Mouse (Mus musculus) hindbrain, embryonic 16.5 days (tissue): ENCODE measurements around the gene Gm5286. TPM values are rescaled to one million over a fixed set of nuclear protein-coding genes. Genes with fewer than 3 reads are reported as not detected.
"Not testable (repeated sequence)": the region's sequence is repeated elsewhere in the genome, so short reads cannot be mapped to it uniquely, and the experiment has no call there.

Experiments
- ATAC-seq: fragments of 200-750 bp; cut with Nextera tagmentation; 2 replicates; pipeline ENCODE4 v1.8.0; 2017; ENCODE audit warnings: moderate TSS enrichment, moderate library complexity
- H3K27ac ChIP-seq: fragments of 300-500 bp; sonication (generic); 2 replicates; pipeline ENCODE4 v1.5.1; 2014; ENCODE audit warnings: low read depth, mild to moderate bottlenecking, control low read depth, low read length, moderate library complexity
- H3K27me3 ChIP-seq: fragments of 300-500 bp; sonication (generic); replicated peaks from 2 replicates; pipeline ENCODE4 v1.6.1; 2014; ENCODE audit warnings: low read length; ENCODE audit not compliant: control insufficient read depth, insufficient read depth
- H3K36me3 ChIP-seq: fragments of 300-500 bp; sonication (generic); 2 replicates; pipeline ENCODE4 v1.6.1; 2014; ENCODE audit warnings: mild to moderate bottlenecking, low read length, moderate library complexity, mixed read lengths; ENCODE audit not compliant: control insufficient read depth, insufficient read depth
- H3K4me1 ChIP-seq: fragments of 300-500 bp; sonication (generic); 2 replicates; pipeline ENCODE4 v1.6.1; 2014; ENCODE audit warnings: low read depth, low read length; ENCODE audit not compliant: control insufficient read depth, insufficient read depth
- H3K4me2 ChIP-seq: fragments of 300-500 bp; sonication (generic); 2 replicates; pipeline ENCODE4 v1.6.1; 2014; ENCODE audit warnings: mild to moderate bottlenecking, low read length, control low read depth, moderate library complexity
- H3K4me3 ChIP-seq: fragments of 300-500 bp; sonication (generic); 2 replicates; pipeline ENCODE4 v1.5.1; 2014; ENCODE audit warnings: mild to moderate bottlenecking, low read length, control low read depth, moderate library complexity
- H3K9ac ChIP-seq: fragments of 300-500 bp; sonication (generic); 2 replicates; pipeline ENCODE4 v1.6.1; 2014; ENCODE audit warnings: low read depth, mild to moderate bottlenecking, control low read depth, low read length, moderate library complexity
- H3K9me3 ChIP-seq: fragments of 300-500 bp; sonication (generic); 2 replicates; pipeline ENCODE4 v1.6.1; 2014; ENCODE audit warnings: mild to moderate bottlenecking, low read length, moderate library complexity; ENCODE audit not compliant: control insufficient read depth
- WGBS: fragments of 180-500 bp; shearing (Covaris S2); extraction: QIAGEN DNeasy Blood & Tissue Kit; methylation state at CpG from one replicate; pipeline ENCODE4 v1.1.7; 2014; 5-methylcytosine and 5-hydroxymethylcytosine counted together
- polyA plus RNA-seq: library from polyadenylated mRNA; unstranded; fragments of >200 nt; fragmentation: Nextera tagmentation; extraction: Ambion mirVana; gene quantifications from 2 replicates; pipeline ENCODE4 v1.2.1, GENCODE M21; 2015

Gene Gm5286
- polyA plus RNA-seq: 0.12 TPM in 1 of 2 replicates, not detected in the other

GRCm38 (mm10) chr3:94196414-94196813 is at the start of gene Gm5286:
Gm5286 (plus strand) TSS chr3:94196714.
- H3K27me3 ChIP-seq: not testable (repeated sequence)

DNA sequence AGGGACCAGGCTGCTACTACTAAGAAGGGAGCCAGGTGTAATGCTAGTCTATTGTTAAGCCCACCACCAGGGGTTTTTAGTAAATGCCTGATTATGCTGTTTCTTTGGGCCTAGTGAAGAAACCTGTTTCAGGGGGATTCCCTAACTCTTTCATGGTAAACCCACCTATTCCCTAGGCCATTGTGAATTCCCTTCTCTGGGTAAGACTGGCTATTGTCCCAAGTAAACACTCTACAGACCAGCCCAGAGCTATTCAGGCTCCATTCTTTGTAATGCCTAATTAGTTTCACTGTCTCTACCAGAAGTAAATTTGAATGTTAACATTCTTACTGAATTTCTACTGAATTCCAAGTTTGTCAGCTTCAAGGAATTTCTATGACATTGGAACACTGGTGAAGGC is 29.2 kb upstream of the Gm5286 start:
- H3K4me2 ChIP-seq, H3K4me1 ChIP-seq, H3K9me3 ChIP-seq, H3K9ac ChIP-seq, H3K36me3 ChIP-seq, H3K4me3 ChIP-seq, ATAC-seq, H3K27ac ChIP-seq, H3K27me3 ChIP-seq: not testable (repeated sequence)

More at GRCm38 (mm10) chr3:94196414-94196813, at the start of gene Gm5286:
- not testable (repeated sequence) for H3K4me3 ChIP-seq, H3K36me3 ChIP-seq, H3K4me2 ChIP-seq, H3K9me3 ChIP-seq, H3K27ac ChIP-seq, H3K4me1 ChIP-seq, ATAC-seq, H3K9ac ChIP-seq
- 93% methylated on average over 2 of the region's 4 CpGs for WGBS

GRCm38 (mm10) chr3:94178093-94178492 is 18.4 kb upstream of the Gm5286 start, which contains the start of gene Gm10696:
Gm10696 (minus strand) TSS chr3:94178193.
- H3K4me2 ChIP-seq, H3K4me1 ChIP-seq, H3K9ac ChIP-seq, ATAC-seq, H3K27me3 ChIP-seq, H3K36me3 ChIP-seq, H3K27ac ChIP-seq, H3K9me3 ChIP-seq, H3K4me3 ChIP-seq: not testable (repeated sequence)
- WGBS: 81% methylated on average over 1 of the region's 1 CpGs

Other genes starting within 250 kb of the Gm5286 start
- gene Tdpoz5, start 235.4 kb upstream of the Gm5286 start, polyA plus RNA-seq: not detected in 2 replicates
- not detected in 2 replicates for gene Gm9125, start 141.8 kb upstream of the Gm5286 start, polyA plus RNA-seq
- not detected in 2 replicates for gene Gm10697, start 124.1 kb upstream of the Gm5286 start, polyA plus RNA-seq
- gene Gm10696, start 18.5 kb upstream of the Gm5286 start, polyA plus RNA-seq: not detected in 2 replicates
- gene Gm4778, start 67.3 kb downstream of the Gm5286 start, polyA plus RNA-seq: not detected in 2 replicates
- 63.7 and 72.1 TPM in 2 replicates for gene Them4, start 113.4 kb downstream of the Gm5286 start, polyA plus RNA-seq
- 0.29 TPM in 1 of 2 replicates, not detected in the other for gene Them5, start 145.4 kb downstream of the Gm5286 start, polyA plus RNA-seq
- 1.6 and 1.8 TPM in 2 replicates for gene C2cd4d, start 165.7 kb downstream of the Gm5286 start, polyA plus RNA-seq
- 0.36 and 0.54 TPM in 2 replicates for gene Rorc, start 176.1 kb downstream of the Gm5286 start, polyA plus RNA-seq
- gene Lingo4, start 201.8 kb downstream of the Gm5286 start, polyA plus RNA-seq: 1.7 and 2.3 TPM in 2 replicates
- gene Tdrkh, start 216.6 kb downstream of the Gm5286 start, polyA plus RNA-seq: 51.1 and 54.8 TPM in 2 replicates
- gene Mrpl9, start 246.6 kb downstream of the Gm5286 start, polyA plus RNA-seq: 63.7 and 64.5 TPM in 2 replicates
- 0.90 and 1.7 TPM in 2 replicates for gene Oaz3, start 247.2 kb downstream of the Gm5286 start, polyA plus RNA-seq